Comparison of ENCODE assay signal across 19 mouse cellular contexts in the genomic region with DNA sequence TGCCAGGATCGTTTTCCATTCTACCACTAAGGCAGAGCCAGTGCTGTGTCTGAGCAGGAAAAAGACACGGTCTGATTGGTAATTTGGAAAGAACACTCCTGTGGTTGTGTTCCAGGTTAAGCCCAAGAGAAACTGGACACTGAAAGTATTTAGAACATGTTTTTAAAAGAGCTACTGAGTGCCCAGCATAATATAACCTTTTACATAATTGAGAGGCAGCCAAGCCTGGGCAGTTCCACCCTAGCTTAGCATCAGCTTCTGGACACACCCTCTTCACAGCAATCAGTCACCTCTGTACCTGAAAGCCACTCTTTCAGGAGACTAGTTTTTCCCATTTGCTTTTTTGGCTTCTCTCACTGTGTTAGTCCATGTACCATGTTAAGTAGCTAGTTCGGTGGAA.
DNase-seq lines count a peak whose midpoint lies in the region; ATAC-seq lines count a peak whose summit lies in the region.
"Had no signal": no experiment of that assay in that cellular context is flagged by ENCODE, and none has a peak within 500 bp of the region (broad histone marks: within the 10 kb centered on the region; RNA-seq: fewer than 3 reads in every experiment).

No protein-coding gene starts in this region.

- no peaks in the 10 kb centered on the region for H3K27me3 ChIP-seq in liver, embryonic 16.5 days (ENCODE audit: control insufficient read depth, insufficient read depth, low read depth, low read length)
- H3K27me3 ChIP-seq in liver, embryonic 11.5 days (replicated peaks; ENCODE audit: control insufficient read depth, insufficient read depth, low read length), result no peaks in the 10 kb centered on the region
- H3K27me3 ChIP-seq: forebrain, embryonic 15.5 days; heart, embryonic 13.5 days; limb, embryonic 12.5 days had no signal

- no peaks in the 10 kb centered on the region; the same call in 1 of the 2 replicates for H3K4me1 ChIP-seq in liver, embryonic 16.5 days (ENCODE audit: control insufficient read depth, low read depth, low read length)
- H3K4me1 ChIP-seq in liver, embryonic 11.5 days (replicated peaks; ENCODE audit: control insufficient read depth, insufficient read depth, low read length), result no peaks in the 10 kb centered on the region
- H3K4me1 ChIP-seq: forebrain, embryonic 15.5 days; heart, embryonic 13.5 days; limb, embryonic 12.5 days had no signal

- H3K4me3 ChIP-seq in liver, embryonic 16.5 days (ENCODE audit: low read depth, low read length), result no peak overlapping the region
- H3K4me3 ChIP-seq in liver, embryonic 11.5 days (ENCODE audit: low read depth, low read length), result no peak overlapping the region
- H3K4me3 ChIP-seq: forebrain, embryonic 15.5 days; heart, embryonic 13.5 days; limb, embryonic 12.5 days; myocyte had no signal

- H3K27ac ChIP-seq in liver, embryonic 16.5 days (ENCODE audit: low read length), result no peak overlapping the region
- no peak overlapping the region for H3K27ac ChIP-seq in liver, embryonic 11.5 days (ENCODE audit: low read depth, low read length)
- H3K27ac ChIP-seq: forebrain, embryonic 15.5 days; heart, embryonic 13.5 days; hindbrain, embryonic 14.5 days; limb, embryonic 12.5 days had no signal

- H3K9me3 ChIP-seq in liver, embryonic 16.5 days (replicated peaks; ENCODE audit: control insufficient read depth, low read length), result no peaks in the 10 kb centered on the region
- H3K9me3 ChIP-seq in liver, embryonic 11.5 days (ENCODE audit: control insufficient read depth, low read length), result no peaks in the 10 kb centered on the region
- H3K9me3 ChIP-seq: forebrain, embryonic 15.5 days; heart, embryonic 13.5 days; limb, embryonic 12.5 days had no signal

- ATAC-seq in liver, embryonic 16.5 days (ENCODE audit: low read depth), result peak; percentile 43; the same call in 1 of the 2 replicates
- no peak for ATAC-seq in liver, embryonic 11.5 days (replicated peaks; ENCODE audit: low FRiP score)
- no peak for ATAC-seq in cerebellum, adult (ENCODE audit: insufficient number of reproducible peaks, low FRiP score, low TSS enrichment)
- ATAC-seq: CD4-positive, CD25-positive, alpha-beta regulatory T cell, adult 4 months; forebrain, embryonic 15.5 days; intestine, postnatal 0 days had no signal

- H3K9ac ChIP-seq in liver, embryonic 16.5 days (ENCODE audit: low read depth, low read length), result no peak overlapping the region
- H3K9ac ChIP-seq in liver, embryonic 11.5 days (ENCODE audit: low read depth, low read length), result no peak overlapping the region
- H3K9ac ChIP-seq: forebrain, embryonic 15.5 days; heart, embryonic 13.5 days; hindbrain, embryonic 14.5 days; limb, embryonic 12.5 days had no signal

- H3K36me3 ChIP-seq in liver, embryonic 16.5 days (ENCODE audit: control insufficient read depth, insufficient read depth), result no peaks in the 10 kb centered on the region
- no peaks in the 10 kb centered on the region for H3K36me3 ChIP-seq in liver, embryonic 11.5 days (ENCODE audit: control insufficient read depth, insufficient read depth, low read length)
- H3K36me3 ChIP-seq: forebrain, embryonic 15.5 days; heart, embryonic 13.5 days; limb, embryonic 12.5 days had no signal

- peak; percentile 91 for DNase-seq in heart, adult 11 months
- DNase-seq in heart, postnatal 36 days, result no peak
- DNase-seq in liver, embryonic 11.5 days (ENCODE audit: low spot score), result no peak
- peak; percentile 69 for DNase-seq in gonadal fat pad, adult 2 months (ENCODE audit: low read depth)
- DNase-seq in kidney, postnatal 25 days, result peak; percentile 45 to 72
- DNase-seq: cerebellum, adult 8-10 months; layer of hippocampus, postnatal 36 days; right cerebral cortex, postnatal 14 days; thymus, adult 2 months had no signal

- H3K4me2 ChIP-seq in liver, embryonic 16.5 days (ENCODE audit: low read depth, low read length), result no peak overlapping the region
- no peak overlapping the region for H3K4me2 ChIP-seq in liver, embryonic 11.5 days
- H3K4me2 ChIP-seq: forebrain, embryonic 15.5 days; heart, embryonic 13.5 days; hindbrain, embryonic 14.5 days; limb, embryonic 12.5 days; midbrain, embryonic 11.5 days had no signal

- 62% methylated on average over 3 of the region's 3 CpGs for WGBS in liver, embryonic 16.5 days (ENCODE audit: insufficient replicate concordance)
- 87% methylated on average over 3 of the region's 3 CpGs for WGBS in liver, embryonic 11.5 days

- intact Hi-C loops in heart, postnatal 36 days (cut with DNase I), result no loop called here

Comparison
In these comparisons a context has a peak if more than half of its experiments do, and no peak if none do; other contexts are left out.
1. DNase-seq: peak in heart, adult 11 months (single experiment), gonadal fat pad, adult 2 months (single experiment) and kidney, postnatal 25 days (2 of 2); none in heart, postnatal 36 days (0 of 2) and liver, embryonic 11.5 days (single experiment).